9 mouse cellular contexts compared by ENCODE assay signal in the genomic region with DNA sequence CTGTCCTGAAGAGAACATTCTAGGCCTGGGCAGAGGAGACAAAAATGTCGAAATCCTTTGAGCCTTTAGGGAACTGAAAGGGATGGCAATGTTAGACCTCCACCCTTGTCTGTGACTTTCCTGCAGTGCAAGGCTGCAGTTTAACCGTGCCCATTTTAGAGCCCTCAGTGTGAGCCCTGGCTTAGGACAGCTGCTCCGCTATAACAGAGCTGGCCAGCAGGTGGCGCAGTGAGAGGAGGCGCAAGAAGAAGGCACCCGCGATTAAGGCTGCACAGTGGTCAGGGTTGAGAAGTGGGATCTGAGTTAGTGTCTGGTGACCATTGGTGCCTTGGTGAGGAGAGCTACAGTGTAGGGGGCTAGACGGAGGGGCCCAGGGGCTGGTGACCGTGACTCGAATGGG. TPM values are rescaled to one million over a fixed set of nuclear protein-coding genes. Genes with fewer than 3 reads are reported as not detected.
A peak's percentile ranks its signal among the peaks of the same experiment; 100 is the strongest.
DNase-seq lines count a peak whose midpoint lies in the region; ATAC-seq and TF ChIP-seq lines count a peak whose summit lies in the region.
"Had no signal": no experiment of that assay in that cellular context is flagged by ENCODE, and none has a peak within 500 bp of the region (broad histone marks: within the 10 kb centered on the region; RNA-seq: fewer than 3 reads in every experiment).

No protein-coding gene starts in this region.

- H3K9me3 ChIP-seq in intestine, embryonic 16.5 days (ENCODE audit: control insufficient read depth, low read length), result no peaks in the 10 kb centered on the region
- no peaks in the 10 kb centered on the region for H3K9me3 ChIP-seq in liver, embryonic 11.5 days (ENCODE audit: control insufficient read depth, low read length)
- no peaks in the 10 kb centered on the region for H3K9me3 ChIP-seq in stomach, postnatal 0 days (ENCODE audit: control insufficient read depth, low read length)

- H3K4me2 ChIP-seq in intestine, embryonic 16.5 days (ENCODE audit: low read depth, low read length), result no peak overlapping the region
- H3K4me2 ChIP-seq in liver, embryonic 11.5 days, result no peak overlapping the region; the same call in 1 of the 2 replicates
- no peak overlapping the region for H3K4me2 ChIP-seq in stomach, postnatal 0 days (replicated peaks; ENCODE audit: low read depth)

- H3K4me3 ChIP-seq in intestine, embryonic 16.5 days (ENCODE audit: low read length), result no peak overlapping the region
- H3K4me3 ChIP-seq in liver, embryonic 11.5 days (ENCODE audit: low read depth, low read length), result no peak overlapping the region
- no peak overlapping the region for H3K4me3 ChIP-seq in stomach, postnatal 0 days (ENCODE audit: low read depth, low read length)

- ATAC-seq in intestine, embryonic 16.5 days, result peak; percentile 30; the same call in 1 of the 2 replicates
- ATAC-seq in liver, embryonic 11.5 days (replicated peaks; ENCODE audit: low FRiP score), result peak; percentile 29; the same call in 1 of the 2 replicates
- peak; percentile 3; the same call in 1 of the 2 replicates for ATAC-seq in stomach, postnatal 0 days (ENCODE audit: low FRiP score, low TSS enrichment)

- no peak overlapping the region for H3K27ac ChIP-seq in intestine, embryonic 16.5 days (ENCODE audit: low read length)
- no peak overlapping the region for H3K27ac ChIP-seq in liver, embryonic 11.5 days (ENCODE audit: low read depth, low read length)
- H3K27ac ChIP-seq in stomach, postnatal 0 days (replicated peaks), result no peak overlapping the region

- peaks cover 19% of the 10 kb centered on the region; the same call in 1 of the 2 replicates for H3K4me1 ChIP-seq in intestine, embryonic 16.5 days (ENCODE audit: control insufficient read depth, insufficient read depth, low read length)
- peaks cover 19% of the 10 kb centered on the region for H3K4me1 ChIP-seq in liver, embryonic 11.5 days (replicated peaks; ENCODE audit: control insufficient read depth, insufficient read depth, low read length)
- H3K4me1 ChIP-seq in stomach, postnatal 0 days (replicated peaks; ENCODE audit: control insufficient read depth, insufficient read depth), result no peaks in the 10 kb centered on the region

- H3K36me3 ChIP-seq in intestine, embryonic 16.5 days (ENCODE audit: control insufficient read depth, insufficient read depth, low read length), result no peaks in the 10 kb centered on the region
- H3K36me3 ChIP-seq in liver, embryonic 11.5 days (ENCODE audit: control insufficient read depth, insufficient read depth, low read length), result no peaks in the 10 kb centered on the region
- H3K36me3 ChIP-seq in stomach, postnatal 0 days (ENCODE audit: control insufficient read depth, insufficient read depth, low read length), result no peaks in the 10 kb centered on the region

- peak; percentile 63 to 83 for DNase-seq in left cerebral cortex, adult 18-20 months (ENCODE audit: low spot score in 2 of 2)
- no peak for DNase-seq in left cerebral cortex, adult 11 months (ENCODE audit: low spot score)
- peak; percentile 82 to 90 for DNase-seq in cerebellum, postnatal 25 days
- peak; percentile 31 to 51 for DNase-seq in gastrocnemius, adult 8-10 months (ENCODE audit: low spot score in 2 of 2)
- peak; percentile 74 for DNase-seq in liver, embryonic 11.5 days (ENCODE audit: low spot score)
- peak; percentile 79 for DNase-seq in naive thymus-derived CD4-positive, alpha-beta T cell, adult 2 months (ENCODE audit: low read depth)
- DNase-seq in stomach, postnatal 0 days (ENCODE audit: low spot score), result peak; percentile 81

- H3K27me3 ChIP-seq in intestine, embryonic 16.5 days (replicated peaks; ENCODE audit: control insufficient read depth, insufficient read depth, low read length), result no peaks in the 10 kb centered on the region
- H3K27me3 ChIP-seq in liver, embryonic 11.5 days (replicated peaks; ENCODE audit: control insufficient read depth, insufficient read depth, low read length), result no peaks in the 10 kb centered on the region
- H3K27me3 ChIP-seq in stomach, postnatal 0 days (ENCODE audit: control insufficient read depth, insufficient read depth, low read length), result no peaks in the 10 kb centered on the region

- WGBS in intestine, embryonic 16.5 days, result 11% methylated on average over 10 of the region's 10 CpGs
- 4% methylated on average over 10 of the region's 10 CpGs for WGBS in liver, embryonic 11.5 days
- 7% methylated on average over 10 of the region's 10 CpGs for WGBS in stomach, postnatal 0 days

- peak; percentile 99 for TF ChIP-seq CTCF in stomach, postnatal 0 days (IDR thresholded peaks at IDR 0.05; ENCODE audit: low read depth)

- no peak overlapping the region for H3K9ac ChIP-seq in intestine, embryonic 16.5 days (ENCODE audit: low read depth, low read length)
- no peak overlapping the region for H3K9ac ChIP-seq in liver, embryonic 11.5 days (ENCODE audit: low read depth, low read length)
- H3K9ac ChIP-seq in stomach, postnatal 0 days (ENCODE audit: low read length), result no peak overlapping the region

- TF ChIP-seq EP300 in stomach, postnatal 0 days (optimal IDR thresholded peaks at IDR 0.05), result no peak

RNA-seq across cellular contexts. Expression of a gene that starts 12.1 kb away (rescaled TPM):
- not detected for total RNA-seq in left cerebral cortex, adult 18-20 months (2021)
- not detected for total RNA-seq in gastrocnemius, adult 8-10 months (2022)
- polyA plus RNA-seq in intestine, embryonic 16.5 days (2015; fragmentation: Nextera tagmentation; extraction: Ambion mirVana), result 1.1 and 1.6 TPM in 2 replicates
- polyA plus RNA-seq in liver, embryonic 11.5 days (2014; fragmentation: Nextera tagmentation; extraction: Ambion mirVana), result not detected in 2 replicates
- polyA plus RNA-seq in stomach, postnatal 0 days (2015; fragmentation: Nextera tagmentation; extraction: Ambion mirVana), result 0.24 TPM in 1 of 2 replicates, not detected in the other
- polyA plus RNA-seq: stomach, embryonic 14.5 days had no signal

RNA-seq across cellular contexts. Expression of a gene that starts 17.6 kb away (rescaled TPM):
- 1 to 10 TPM; 7.3 to 8.2 TPM for total RNA-seq in left cerebral cortex, adult 18-20 months (2021)
- total RNA-seq in gastrocnemius, adult 8-10 months (2022), result not detected
- 2.4 and 3.4 TPM in 2 replicates for polyA plus RNA-seq in intestine, embryonic 16.5 days (2015; fragmentation: Nextera tagmentation; extraction: Ambion mirVana)
- 0.14 and 0.48 TPM in 2 replicates for polyA plus RNA-seq in liver, embryonic 11.5 days (2014; fragmentation: Nextera tagmentation; extraction: Ambion mirVana)
- 0.76 and 0.80 TPM in 2 replicates for polyA plus RNA-seq in stomach, postnatal 0 days (2015; fragmentation: Nextera tagmentation; extraction: Ambion mirVana)

RNA-seq across cellular contexts. Expression of a gene that starts 49.5 kb away (rescaled TPM):
- 1 to 10 TPM; 1.4 to 2.0 TPM for total RNA-seq in left cerebral cortex, adult 18-20 months (2021)
- 10 to 100 TPM; 32.3 to 43.2 (median 36.3) TPM for total RNA-seq in gastrocnemius, adult 8-10 months (2022)
- polyA plus RNA-seq in intestine, embryonic 16.5 days (2015; fragmentation: Nextera tagmentation; extraction: Ambion mirVana), result 1.6 and 1.8 TPM in 2 replicates
- 0.29 and 0.31 TPM in 2 replicates for polyA plus RNA-seq in liver, embryonic 11.5 days (2014; fragmentation: Nextera tagmentation; extraction: Ambion mirVana)
- 0.55 and 0.75 TPM in 2 replicates for polyA plus RNA-seq in stomach, postnatal 0 days (2015; fragmentation: Nextera tagmentation; extraction: Ambion mirVana)
